Mouse (Mus musculus) liver, postnatal 0 days (tissue): ENCODE measurements at regions not wholly inside any gene's neighbourhood (a gene's known extent, or its start where the extent isn't known, plus 50 kb on each side); places are given as distances from the start of the nearest gene placed in this dataset.

Source experiments
- ATAC-seq: fragments of 200-750 bp; cut with Nextera tagmentation; 2 replicates; pipeline ENCODE4 v1.8.0; 2017; ENCODE audit warnings: mild to moderate bottlenecking, moderate library complexity
- DNase-seq: peaks from one replicate; pipeline ENCODE4 v3.0.0-alpha.2; 2016
- H3K27ac ChIP-seq: fragments of 300-500 bp; sonication (generic); 2 replicates; pipeline ENCODE4 v1.5.1; 2014; ENCODE audit warnings: antibody characterized with exemption, moderate library complexity, mild to moderate bottlenecking, low read depth
- H3K27me3 ChIP-seq: fragments of 300-500 bp; sonication (generic); 2 replicates; pipeline ENCODE4 v1.6.1; 2014; ENCODE audit warnings: low read length, control low read depth, mixed read lengths; ENCODE audit not compliant: insufficient read depth
- H3K36me3 ChIP-seq: fragments of 300-500 bp; sonication (generic); replicated peaks from 2 replicates; pipeline ENCODE4 v1.6.1; 2014; ENCODE audit warnings: mild to moderate bottlenecking, control low read depth, low read length, moderate library complexity, mixed read lengths; ENCODE audit not compliant: insufficient read depth
- H3K4me1 ChIP-seq: fragments of 300-500 bp; sonication (generic); 2 replicates; pipeline ENCODE4 v1.6.1; 2014; ENCODE audit warnings: antibody characterized with exemption, mild to moderate bottlenecking, control low read depth; ENCODE audit not compliant: insufficient read depth
- H3K4me2 ChIP-seq: fragments of 300-500 bp; sonication (generic); 2 replicates; pipeline ENCODE4 v1.6.1; 2014; ENCODE audit warnings: low read depth, mild to moderate bottlenecking, low read length, moderate library complexity, mixed read lengths
- H3K4me3 ChIP-seq: fragments of 300-500 bp; sonication (generic); 2 replicates; pipeline ENCODE4 v1.5.1; 2014; ENCODE audit warnings: low read depth, low read length
- H3K9ac ChIP-seq: fragments of 300-500 bp; sonication (generic); replicated peaks from 2 replicates; pipeline ENCODE4 v1.6.1; 2014; ENCODE audit warnings: mild to moderate bottlenecking, moderate library complexity
- H3K9me3 ChIP-seq: fragments of 300-500 bp; sonication (generic); 2 replicates; pipeline ENCODE4 v1.6.1; 2016; ENCODE audit warnings: mild to moderate bottlenecking, control low read depth, low read length, mixed read lengths
- CTCF ChIP-seq: sonication (generic); IDR thresholded peaks from 2 replicates; pipeline ENCODE4 v1.5.1; 2016; ENCODE audit warnings: antibody characterized with exemption, low read depth
- EP300 ChIP-seq: IDR thresholded peaks from 2 replicates; pipeline ENCODE4 v1.6.1; 2016; ENCODE audit warnings: antibody characterized with exemption, low read depth, mild to moderate bottlenecking
- WGBS: fragments of 180-500 bp; shearing (Covaris S2); extraction: QIAGEN DNeasy Blood & Tissue Kit; methylation state at CpG from one replicate; pipeline ENCODE4 v1.1.7; 2014; ENCODE audit not compliant: insufficient replicate concordance; 5-methylcytosine and 5-hydroxymethylcytosine counted together

- H3K27ac ChIP-seq = no peak overlapping the region
- no peaks in the 10 kb centered on the region for H3K9me3 ChIP-seq
- ATAC-seq (no peak), DNase-seq (no peak)
- no peak overlapping the region for H3K9ac ChIP-seq
- no peak overlapping the region for H3K4me3 ChIP-seq
- WGBS = 68% methylated on average over 15 of the region's 15 CpGs
- H3K27me3 ChIP-seq = no peaks in the 10 kb centered on the region
- H3K4me1 ChIP-seq = no peaks in the 10 kb centered on the region
- no peak overlapping the region for H3K4me2 ChIP-seq
- no peaks in the 10 kb centered on the region for H3K36me3 ChIP-seq
- TF ChIP-seq EP300 (no peak), CTCF (no peak)
These were observed 396.8 kb upstream of the Atp11b start for GRCm38 (mm10) chr3:35357111-35357510.

GRCm38 (mm10) chr3:35358541-35358940, 395.4 kb upstream of the Atp11b start:
- H3K4me3 ChIP-seq = no peak overlapping the region
- H3K27ac ChIP-seq = no peak overlapping the region
- no peaks in the 10 kb centered on the region for H3K27me3 ChIP-seq
- TF ChIP-seq EP300 = no peak
- no peak for TF ChIP-seq CTCF
- H3K9ac ChIP-seq = no peak overlapping the region
- 67% methylated on average over 6 of the region's 6 CpGs for WGBS
- H3K9me3 ChIP-seq = no peaks in the 10 kb centered on the region
- H3K4me1 ChIP-seq = no peaks in the 10 kb centered on the region
- no peaks in the 10 kb centered on the region for H3K36me3 ChIP-seq
- no peak for ATAC-seq
- no peak overlapping the region for H3K4me2 ChIP-seq
- no peak for DNase-seq

GRCm38 (mm10) chr3:35359288-35359687, 394.6 kb upstream of the Atp11b start:
- no peak overlapping the region for H3K9ac ChIP-seq
- DNase-seq (no peak), ATAC-seq (no peak)
- no peak overlapping the region for H3K27ac ChIP-seq
- H3K27me3 ChIP-seq = no peaks in the 10 kb centered on the region
- H3K4me1 ChIP-seq = no peaks in the 10 kb centered on the region
- H3K4me3 ChIP-seq = no peak overlapping the region
- no peak for TF ChIP-seq EP300
- TF ChIP-seq CTCF = no peak
- WGBS = 29% methylated on average over 8 of the region's 8 CpGs
- no peaks in the 10 kb centered on the region for H3K9me3 ChIP-seq
- no peaks in the 10 kb centered on the region for H3K36me3 ChIP-seq
- H3K4me2 ChIP-seq = no peak overlapping the region

- Histone ChIP-seq H3K4me3 (no peak overlapping the region), H3K36me3 (no peaks in the 10 kb centered on the region), H3K4me1 (no peaks in the 10 kb centered on the region), H3K27me3 (no peaks in the 10 kb centered on the region), H3K9me3 (no peaks in the 10 kb centered on the region), H3K27ac (no peak overlapping the region), H3K9ac (no peak overlapping the region), H3K4me2 (no peak overlapping the region)
- no peak for ATAC-seq
- no peak for DNase-seq
- TF ChIP-seq CTCF = no peak
- no peak for TF ChIP-seq EP300
These were observed 393.4 kb upstream of the Atp11b start for GRCm38 (mm10) chr3:35360515-35360914.

GRCm38 (mm10) chr3:35361086-35361485, 392.8 kb upstream of the Atp11b start:
- Histone ChIP-seq H3K27me3 (no peaks in the 10 kb centered on the region), H3K4me1 (no peaks in the 10 kb centered on the region), H3K36me3 (no peaks in the 10 kb centered on the region), H3K9me3 (no peaks in the 10 kb centered on the region), H3K4me2 (no peak overlapping the region), H3K9ac (no peak overlapping the region), H3K4me3 (no peak overlapping the region), H3K27ac (no peak overlapping the region)
- ATAC-seq (no peak), DNase-seq (no peak)
- TF ChIP-seq EP300 = no peak
- no peak for TF ChIP-seq CTCF
- 83% methylated on average over 2 of the region's 2 CpGs for WGBS

DNA sequence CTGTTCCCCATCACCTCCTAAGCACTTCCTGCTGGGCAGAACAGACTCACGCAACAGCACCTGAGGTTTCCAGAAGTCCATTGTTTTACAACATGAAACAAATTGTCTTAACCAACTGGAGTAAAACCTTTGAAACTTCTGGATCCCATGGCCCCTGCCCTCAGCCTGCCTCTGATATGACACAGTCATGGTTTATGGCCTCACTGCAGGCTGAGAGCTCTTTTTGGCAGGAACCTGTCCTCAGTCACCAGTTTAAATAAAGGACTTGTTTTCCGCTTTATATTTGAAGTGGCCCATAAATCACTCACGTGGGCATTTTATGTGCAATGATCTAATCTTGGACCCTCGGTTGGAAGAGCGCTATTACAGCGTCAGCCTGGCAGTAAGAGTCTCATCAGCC, 388.5 kb upstream of the Atp11b start:
- H3K27ac ChIP-seq = no peak overlapping the region
- TF ChIP-seq CTCF (no peak), EP300 (no peak)
- no peaks in the 10 kb centered on the region for H3K9me3 ChIP-seq
- DNase-seq = no peak
- no peaks in the 10 kb centered on the region for H3K27me3 ChIP-seq
- WGBS = 72% methylated on average over 6 of the region's 6 CpGs
- H3K9ac ChIP-seq = no peak overlapping the region
- H3K4me2 ChIP-seq = no peak overlapping the region
- no peak overlapping the region for H3K4me3 ChIP-seq
- H3K4me1 ChIP-seq = no peaks in the 10 kb centered on the region
- no peak for ATAC-seq
- H3K36me3 ChIP-seq = no peaks in the 10 kb centered on the region

GRCm38 (mm10) chr3:35372276-35372675, 381.6 kb upstream of the Atp11b start:
- Histone ChIP-seq H3K9ac (no peak overlapping the region), H3K9me3 (no peaks in the 10 kb centered on the region), H3K36me3 (no peaks in the 10 kb centered on the region), H3K27me3 (no peaks in the 10 kb centered on the region), H3K4me1 (no peaks in the 10 kb centered on the region), H3K4me2 (no peak overlapping the region), H3K27ac (no peak overlapping the region), H3K4me3 (no peak overlapping the region)
- no peak for ATAC-seq
- TF ChIP-seq CTCF (no peak), EP300 (no peak)
- no peak for DNase-seq
- 64% methylated on average over 1 of the region's 1 CpGs for WGBS
